Mouse (Mus musculus): ENCODE results near the gene Uchl5.

DNA sequence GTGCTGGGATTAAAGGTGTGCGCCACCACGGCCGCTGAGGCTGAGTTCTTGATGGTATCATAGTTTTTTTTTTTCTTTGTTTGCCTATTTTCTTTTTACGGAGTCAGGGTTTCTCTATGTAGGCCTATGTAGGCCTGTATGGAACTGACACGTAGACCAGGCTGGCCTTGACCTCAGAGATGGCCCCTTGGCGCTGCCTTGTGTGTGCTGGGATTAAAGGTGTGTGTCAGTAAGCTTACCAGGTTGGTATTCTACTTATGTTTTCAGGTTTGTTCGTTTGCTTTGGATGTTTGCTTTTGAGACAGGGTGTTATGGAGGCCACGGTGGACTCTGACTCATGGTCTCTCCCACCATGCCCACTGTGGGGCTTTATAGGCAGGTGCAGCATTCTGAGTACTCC, 14.9 kb upstream of the Uchl5 start:
- TF ChIP-seq POLR2A (IDR thresholded peaks at IDR 0.05; ENCODE audit: borderline replicate concordance, extremely low read depth, low read depth, low read length) (no peak), CTCF (IDR thresholded peaks at IDR 0.05; ENCODE audit: insufficient read depth, low read length) (no peak)

All from lung, adult 2 months (tissue).